Mouse (Mus musculus): ENCODE data around the gene Vmn1r82. TPM values are rescaled to one million over a fixed set of nuclear protein-coding genes. Genes with fewer than 3 reads are reported as not detected.

The Vmn1r82 gene
- polyA plus RNA-seq (2012; rRNA removed), result not detected in 2 replicates

DNA sequence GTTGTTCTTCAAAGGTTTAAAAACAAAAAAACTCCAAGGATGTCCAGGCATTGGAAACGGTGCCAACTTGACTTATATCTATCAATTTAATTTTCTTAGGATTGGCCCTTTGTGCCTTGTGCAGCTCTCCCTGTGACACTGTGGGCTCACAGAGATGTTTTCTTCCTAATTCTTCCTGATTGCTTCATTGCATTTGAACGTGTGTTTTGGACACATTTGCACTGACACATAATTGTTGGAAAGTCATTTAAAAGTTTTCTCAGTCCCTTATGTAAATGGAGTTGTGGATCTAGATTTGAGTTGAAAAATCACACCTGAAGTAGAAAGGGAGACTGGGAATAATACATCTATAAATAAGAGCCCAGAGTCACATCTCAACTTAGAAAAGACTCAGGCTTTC lies at the start of gene Vmn1r82:
Gene Vmn1r82 (plus strand): TSS at position 301 of the 400 bp plus-strand sequence.
- DNase-seq (ENCODE audit: low spot score), result no peak

DNA sequence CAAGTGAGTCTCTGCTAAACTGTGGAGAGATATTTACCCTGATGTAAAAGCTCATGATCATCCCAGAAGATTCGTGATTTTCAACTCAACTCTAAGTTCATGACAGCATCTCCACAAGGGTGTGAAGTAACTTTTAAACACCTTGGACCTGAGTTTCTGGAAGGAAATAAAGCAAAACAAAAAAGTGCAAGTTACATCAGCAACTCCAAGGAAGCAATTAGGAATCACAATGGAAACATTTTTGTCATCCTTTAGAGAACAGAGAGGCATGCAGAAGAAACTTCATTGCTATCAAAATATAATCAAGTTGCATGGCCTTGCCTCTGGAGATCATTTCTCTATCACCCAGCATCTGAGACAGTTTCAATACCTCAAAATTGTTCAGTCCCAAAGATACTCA lies 32.1 kb upstream of the Vmn1r82 start, which contains the start of gene Vmn1r81:
Gene Vmn1r81 (minus strand): TSS at position 101 of the 400 bp plus-strand sequence.
- no peak for DNase-seq (ENCODE audit: low spot score)

DNA sequence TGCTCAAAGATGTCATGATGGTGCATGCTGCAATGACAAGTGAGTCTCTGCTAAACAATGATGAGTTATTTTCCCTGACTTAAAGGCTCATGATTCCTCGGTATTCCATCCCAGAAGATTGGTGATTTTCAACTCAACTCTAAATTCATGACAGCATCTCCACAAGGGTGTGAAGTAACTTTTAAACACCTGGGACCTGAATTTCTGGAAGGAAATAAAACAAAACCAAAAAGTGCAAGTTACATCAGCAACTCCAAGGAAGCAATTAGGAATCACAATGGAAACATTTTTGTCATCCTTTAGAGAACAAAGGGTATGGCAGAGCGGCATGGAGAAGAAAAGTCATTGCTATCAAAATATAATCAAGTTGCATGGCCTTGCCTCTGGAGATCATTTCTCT lies 29.2 kb downstream of the Vmn1r82 start, which contains the start of gene Vmn1r83:
Gene Vmn1r83 (minus strand): TSS at position 101 of the 400 bp plus-strand sequence.
- no peak for DNase-seq (ENCODE audit: low spot score)

Other genes starting within 250 kb of the Vmn1r82 start
- not detected in 2 replicates for gene Vmn1r78, start 150.2 kb upstream of the Vmn1r82 start, polyA plus RNA-seq (2012; rRNA removed)
- gene Vmn1r79, start 129.2 kb upstream of the Vmn1r82 start, polyA plus RNA-seq (2012; rRNA removed), result not detected in 2 replicates
- gene Vmn1r80, start 111.1 kb upstream of the Vmn1r82 start, polyA plus RNA-seq (2012; rRNA removed), result not detected in 2 replicates
- gene Vmn1r81, start 32.2 kb upstream of the Vmn1r82 start, polyA plus RNA-seq (2012; rRNA removed), result not detected in 2 replicates
- not detected in 2 replicates for gene Vmn1r83, start 29.1 kb downstream of the Vmn1r82 start, polyA plus RNA-seq (2012; rRNA removed)
- gene Vmn1r84, start 68.8 kb downstream of the Vmn1r82 start, polyA plus RNA-seq (2012; rRNA removed), result not detected in 2 replicates
- gene Zfp551, start 122.3 kb downstream of the Vmn1r82 start, polyA plus RNA-seq (2012; rRNA removed), result 1.8 and 2.0 TPM in 2 replicates
- 7.1 and 8.2 TPM in 2 replicates for gene Zfp606, start 177.9 kb downstream of the Vmn1r82 start, polyA plus RNA-seq (2012; rRNA removed)
- not detected in 2 replicates for gene 2900092C05Rik, start 212.1 kb downstream of the Vmn1r82 start, polyA plus RNA-seq (2012; rRNA removed)